Mouse (Mus musculus) heart, embryonic 15.5 days (tissue): ENCODE measurements around the gene Efcab6. TPM values are rescaled to one million over a fixed set of nuclear protein-coding genes. Genes with fewer than 3 reads are reported as not detected.

Experiments used
- ATAC-seq: fragments of 200-750 bp; cut with Nextera tagmentation; replicated peaks from 2 replicates; pipeline ENCODE4 v1.8.0; 2017; ENCODE audit warnings: low read depth, moderate TSS enrichment; ENCODE audit not compliant: insufficient number of reproducible peaks, insufficient read depth, low FRiP score
- H3K27ac ChIP-seq: fragments of 300-500 bp; sonication (generic); 2 replicates; pipeline ENCODE4 v1.5.1; 2015; ENCODE audit warnings: mild to moderate bottlenecking, inconsistent platforms
- H3K27me3 ChIP-seq: fragments of 300-500 bp; sonication (generic); 2 replicates; pipeline ENCODE4 v1.6.1; 2015; ENCODE audit warnings: inconsistent platforms
- H3K36me3 ChIP-seq: fragments of 300-500 bp; sonication (generic); 2 replicates; pipeline ENCODE4 v1.6.1; 2015; ENCODE audit warnings: mild to moderate bottlenecking, inconsistent platforms
- H3K4me1 ChIP-seq: fragments of 300-500 bp; sonication (generic); replicated peaks from 2 replicates; pipeline ENCODE4 v1.6.1; 2015; ENCODE audit warnings: inconsistent platforms
- H3K4me2 ChIP-seq: fragments of 300-500 bp; sonication (generic); 2 replicates; pipeline ENCODE4 v1.6.1; 2015; ENCODE audit warnings: inconsistent platforms, mild to moderate bottlenecking, moderate library complexity
- H3K4me3 ChIP-seq: fragments of 300-500 bp; sonication (generic); 2 replicates; pipeline ENCODE4 v1.5.1; 2015; ENCODE audit warnings: mild to moderate bottlenecking, inconsistent platforms
- H3K9ac ChIP-seq: fragments of 300-500 bp; sonication (generic); 2 replicates; pipeline ENCODE4 v1.6.1; 2015; ENCODE audit warnings: mild to moderate bottlenecking, inconsistent platforms
- H3K9me3 ChIP-seq: fragments of 300-500 bp; sonication (generic); replicated peaks from 2 replicates; pipeline ENCODE4 v1.6.1; 2016; ENCODE audit warnings: inconsistent platforms
- WGBS: fragments of 180-500 bp; shearing (Covaris S2); methylation state at CpG from one replicate; pipeline ENCODE4 v1.1.7; 2015; ENCODE audit warnings: mixed read lengths; 5-methylcytosine and 5-hydroxymethylcytosine counted together
- polyA plus RNA-seq: library from polyadenylated mRNA; unstranded; fragments of >200 nt; fragmentation: Nextera tagmentation; extraction: Ambion mirVana; gene quantifications from 2 replicates; pipeline ENCODE4 v1.2.1, GENCODE M21; 2015

The Efcab6 gene
- polyA plus RNA-seq, 1 experiment from 2014 or later: 0.24 TPM

DNA sequence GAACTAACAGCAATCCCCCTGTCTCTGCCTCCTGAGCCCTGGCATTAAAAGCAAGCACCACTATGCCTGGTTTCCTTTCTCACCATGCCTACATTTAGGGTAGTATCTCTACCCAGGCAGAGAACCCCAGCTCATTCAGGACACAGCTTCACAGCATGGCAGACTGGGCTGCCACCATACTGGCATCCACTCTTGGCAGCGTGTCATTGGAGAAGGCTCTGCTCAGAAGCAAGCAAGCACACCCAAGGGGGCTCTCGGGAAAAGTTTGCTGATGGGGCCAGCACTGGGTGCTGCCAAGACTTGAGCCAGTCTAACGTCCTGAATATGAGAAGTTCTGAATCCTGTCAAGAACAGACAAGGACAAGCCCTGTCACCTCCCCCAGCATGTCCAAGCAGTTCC lies 66.1 kb downstream of the Efcab6 start:
- H3K27me3 ChIP-seq: peaks cover 54% of the 10 kb centered on the region
- no peaks in the 10 kb centered on the region for H3K9me3 ChIP-seq
- no peaks in the 10 kb centered on the region for H3K4me1 ChIP-seq
- no peaks in the 10 kb centered on the region for H3K36me3 ChIP-seq
- H3K4me3 ChIP-seq: no peak overlapping the region
- 62% methylated on average over 3 of the region's 3 CpGs for WGBS
- no peak overlapping the region for H3K9ac ChIP-seq
- no peak overlapping the region for H3K4me2 ChIP-seq
- no peak overlapping the region for H3K27ac ChIP-seq
- ATAC-seq: no peak

DNA sequence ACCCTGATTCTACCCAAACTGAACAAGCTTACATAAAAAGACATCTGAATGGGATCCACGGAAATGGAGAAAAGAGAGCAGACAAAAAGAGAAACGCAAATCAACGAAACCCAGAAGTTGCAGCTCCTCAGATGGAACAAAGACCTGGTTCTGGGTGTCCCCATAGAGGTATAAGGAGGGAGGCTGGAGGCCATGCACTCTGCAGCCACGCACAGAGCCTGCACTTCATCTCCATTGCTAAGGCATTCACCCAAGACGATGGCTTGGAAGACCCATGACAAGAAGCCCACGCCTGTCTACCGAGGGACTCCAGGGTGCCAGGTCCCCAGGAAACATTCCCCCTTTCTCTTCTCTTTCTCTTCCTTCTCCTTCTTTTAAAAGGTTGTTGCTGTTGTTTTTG lies 66.6 kb downstream of the Efcab6 start:
- no peaks in the 10 kb centered on the region for H3K36me3 ChIP-seq
- no peak overlapping the region for H3K4me2 ChIP-seq
- no peak overlapping the region for H3K27ac ChIP-seq
- H3K9me3 ChIP-seq: no peaks in the 10 kb centered on the region
- no peak overlapping the region for H3K9ac ChIP-seq
- H3K27me3 ChIP-seq: peaks cover 54% of the 10 kb centered on the region
- 54% methylated on average over 7 of the region's 7 CpGs for WGBS
- H3K4me3 ChIP-seq: no peak overlapping the region
- no peak for ATAC-seq
- H3K4me1 ChIP-seq: no peaks in the 10 kb centered on the region

DNA sequence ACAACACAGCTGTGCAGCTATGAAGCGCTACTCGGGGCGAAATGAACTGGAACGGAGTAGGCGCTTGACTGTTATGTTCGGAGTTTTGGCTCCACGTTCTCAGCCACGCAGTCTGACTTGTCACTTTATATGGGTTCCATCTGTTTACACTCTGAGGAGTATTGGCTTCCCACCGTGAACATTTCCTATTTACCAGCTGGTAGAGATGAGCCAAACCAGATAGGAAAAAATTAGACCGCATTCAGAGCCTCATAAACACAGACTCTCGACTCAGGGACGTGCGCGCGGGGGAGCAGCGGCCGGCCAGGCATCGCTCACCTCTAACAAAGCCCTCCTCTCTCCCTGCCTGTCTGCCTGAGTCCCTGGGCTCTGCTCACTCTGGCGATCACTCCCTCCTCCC lies 67.1 kb downstream of the Efcab6 start:
- 14% methylated on average over 19 of the region's 19 CpGs for WGBS
- Histone ChIP-seq H3K36me3 (no peaks in the 10 kb centered on the region), H3K9me3 (no peaks in the 10 kb centered on the region), H3K9ac (no peak overlapping the region), H3K4me2 (no peak overlapping the region), H3K27ac (no peak overlapping the region), H3K4me1 (no peaks in the 10 kb centered on the region), H3K27me3 (peaks cover 55% of the 10 kb centered on the region), H3K4me3 (no peak overlapping the region)
- ATAC-seq: 0 out of 2 replicates have a peak, but pooled peaks have one; percentile 56

DNA sequence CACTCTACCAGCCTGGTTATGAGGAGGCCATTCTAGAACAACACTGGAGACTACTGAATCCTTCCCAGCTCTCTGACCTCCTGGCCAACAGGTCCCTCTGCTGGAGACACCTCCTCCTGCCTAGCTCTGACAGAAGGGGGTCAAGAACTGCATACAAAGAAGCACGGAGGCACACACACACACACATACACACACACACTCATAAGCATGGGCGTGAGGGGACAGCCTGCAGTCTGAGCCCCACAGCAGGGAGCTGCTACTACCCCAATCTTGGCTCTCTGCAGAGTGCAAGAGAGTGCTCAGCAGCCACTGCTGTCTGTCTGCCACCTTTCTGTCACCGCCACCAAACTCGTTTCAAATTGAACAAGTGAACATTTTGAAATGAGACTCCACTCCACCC lies 67.6 kb downstream of the Efcab6 start:
- Histone ChIP-seq H3K36me3 (no peaks in the 10 kb centered on the region), H3K4me1 (no peaks in the 10 kb centered on the region), H3K9me3 (no peaks in the 10 kb centered on the region), H3K27ac (0 out of 2 replicates have a peak overlapping the region, but pooled peaks have one; percentile 6), H3K4me2 (no peak overlapping the region), H3K9ac (no peak overlapping the region), H3K4me3 (no peak overlapping the region), H3K27me3 (peaks cover 61% of the 10 kb centered on the region)
- ATAC-seq: peak; percentile 65
- 14% methylated on average over 4 of the region's 4 CpGs for WGBS

DNA sequence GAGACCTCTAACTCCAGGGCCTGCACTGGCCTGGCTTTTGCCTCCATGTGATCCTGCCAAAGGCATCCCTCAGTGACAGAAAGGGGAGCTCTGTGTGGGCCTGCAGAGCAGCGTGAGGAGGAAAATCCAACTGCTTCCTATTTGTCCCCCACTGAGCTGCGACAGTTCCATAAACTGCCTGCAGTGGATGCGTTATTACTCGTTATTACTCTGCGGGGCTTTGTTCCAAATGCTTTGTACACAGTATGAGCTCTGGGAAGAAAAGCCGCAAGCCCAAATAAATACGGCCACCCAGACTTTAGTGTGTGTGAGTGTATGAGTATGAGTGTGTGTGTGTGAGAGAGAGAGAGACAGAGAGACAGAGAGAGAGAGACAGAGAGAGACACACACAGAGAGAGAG lies 68.3 kb downstream of the Efcab6 start:
- Histone ChIP-seq H3K9ac (no peak overlapping the region), H3K4me1 (peaks cover under 1% of the 10 kb centered on the region; the same call in 1 of the 2 replicates), H3K27ac (no peak overlapping the region), H3K36me3 (no peaks in the 10 kb centered on the region), H3K4me2 (no peak overlapping the region), H3K9me3 (no peaks in the 10 kb centered on the region), H3K4me3 (no peak overlapping the region), H3K27me3 (peaks cover 64% of the 10 kb centered on the region)
- 77% methylated on average over 7 of the region's 7 CpGs for WGBS
- ATAC-seq: no peak

DNA sequence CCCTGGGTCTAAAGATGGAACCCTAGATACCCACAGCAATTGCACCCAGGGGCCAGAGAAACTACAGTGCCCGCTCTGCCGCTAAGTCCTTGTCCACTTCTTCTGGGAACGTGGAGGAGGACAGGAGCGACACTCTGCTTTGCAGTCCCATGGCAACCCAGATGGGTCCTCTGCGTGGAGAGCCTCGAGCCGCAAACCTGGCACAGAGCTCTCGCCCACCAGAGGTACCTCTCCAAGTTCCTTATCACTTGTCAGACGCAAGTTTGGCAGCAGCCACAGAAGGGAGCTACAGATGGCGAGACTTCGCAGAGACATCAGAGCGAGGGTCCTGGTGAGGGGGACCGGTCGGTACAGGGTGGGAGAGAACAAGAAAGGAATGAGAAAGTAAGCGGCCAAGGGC lies 73.0 kb downstream of the Efcab6 start:
- H3K9me3 ChIP-seq: no peaks in the 10 kb centered on the region
- no peak overlapping the region for H3K9ac ChIP-seq
- H3K27me3 ChIP-seq: peaks cover 42% of the 10 kb centered on the region
- no peak overlapping the region for H3K4me3 ChIP-seq
- no peak overlapping the region for H3K27ac ChIP-seq
- no peak for ATAC-seq
- H3K4me1 ChIP-seq: peaks cover 14% of the 10 kb centered on the region
- WGBS: 60% methylated on average over 15 of the region's 15 CpGs
- H3K36me3 ChIP-seq: no peaks in the 10 kb centered on the region
- H3K4me2 ChIP-seq: no peak overlapping the region

DNA sequence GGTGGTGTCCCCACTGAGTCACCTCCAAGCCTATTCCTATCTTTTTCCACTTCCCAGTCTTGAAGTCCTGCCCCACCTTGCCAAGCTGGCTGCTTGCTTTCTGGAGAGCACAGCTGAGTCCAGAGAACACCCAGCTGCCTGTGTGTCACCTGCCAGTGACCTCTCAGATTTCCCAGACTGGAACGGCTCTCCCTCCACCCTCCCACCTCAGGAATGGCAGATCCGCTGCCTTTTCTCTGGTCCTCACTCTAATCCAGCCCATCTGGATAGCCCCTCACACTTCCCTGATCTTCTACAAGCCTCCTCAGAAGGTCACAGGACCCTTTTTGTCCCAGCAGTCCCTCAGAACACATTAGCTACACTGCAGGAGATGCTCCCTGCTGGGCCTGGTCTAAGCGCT lies 73.7 kb downstream of the Efcab6 start:
- Histone ChIP-seq H3K27ac (no peak overlapping the region), H3K4me2 (no peak overlapping the region), H3K4me1 (peaks cover 14% of the 10 kb centered on the region), H3K36me3 (no peaks in the 10 kb centered on the region), H3K4me3 (no peak overlapping the region), H3K9me3 (no peaks in the 10 kb centered on the region), H3K9ac (no peak overlapping the region), H3K27me3 (peaks cover 37% of the 10 kb centered on the region)
- no peak for ATAC-seq
- WGBS: 6% methylated on average over 3 of the region's 3 CpGs

DNA sequence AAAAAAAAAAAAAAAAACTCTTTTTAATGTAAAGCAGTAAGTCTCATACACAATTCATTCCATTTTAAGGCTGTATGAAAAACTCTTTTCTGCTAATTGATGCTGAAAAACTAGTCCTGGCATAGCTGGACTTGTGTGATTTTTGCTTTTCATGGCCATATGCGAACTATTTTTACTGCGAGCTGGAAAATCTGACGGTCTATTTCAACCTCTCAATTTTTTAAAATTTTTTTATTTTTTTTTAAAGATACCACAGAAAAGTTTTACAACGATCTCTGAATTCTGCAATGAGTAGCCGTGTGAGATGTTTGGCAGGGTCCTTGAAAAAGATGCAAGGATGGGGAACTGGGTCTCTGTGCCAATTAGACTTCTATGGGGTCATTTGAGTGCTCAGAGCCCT lies 75.9 kb downstream of the Efcab6 start:
- H3K4me3 ChIP-seq: no peak overlapping the region
- no peak overlapping the region for H3K27ac ChIP-seq
- H3K9ac ChIP-seq: no peak overlapping the region
- no peak overlapping the region for H3K4me2 ChIP-seq
- 89% methylated on average over 5 of the region's 5 CpGs for WGBS
- H3K36me3 ChIP-seq: no peaks in the 10 kb centered on the region
- H3K9me3 ChIP-seq: no peaks in the 10 kb centered on the region
- ATAC-seq: no peak
- H3K27me3 ChIP-seq: peaks cover 27% of the 10 kb centered on the region
- peaks cover 14% of the 10 kb centered on the region for H3K4me1 ChIP-seq

DNA sequence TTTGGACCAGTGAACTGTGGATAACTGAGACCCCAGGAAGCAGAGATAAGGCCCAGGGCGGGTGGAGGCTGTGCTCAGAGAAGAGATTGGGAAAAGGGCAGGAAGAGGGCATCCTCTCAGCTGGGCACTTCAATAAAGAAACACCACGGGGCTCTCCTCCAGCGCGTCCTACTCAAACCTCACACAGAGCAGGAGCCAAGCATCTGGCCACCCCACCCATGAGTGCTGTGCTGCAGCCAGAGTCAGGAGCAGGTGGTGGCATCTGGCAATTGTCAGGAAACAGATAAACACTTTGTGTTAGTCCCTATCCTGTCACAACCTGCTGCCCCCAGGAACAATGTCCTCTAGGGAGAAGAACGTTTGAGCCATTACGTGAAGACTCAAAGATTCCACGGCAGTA lies 77.1 kb downstream of the Efcab6 start:
- no peak for ATAC-seq
- H3K36me3 ChIP-seq: no peaks in the 10 kb centered on the region
- H3K4me3 ChIP-seq: no peak overlapping the region

DNA sequence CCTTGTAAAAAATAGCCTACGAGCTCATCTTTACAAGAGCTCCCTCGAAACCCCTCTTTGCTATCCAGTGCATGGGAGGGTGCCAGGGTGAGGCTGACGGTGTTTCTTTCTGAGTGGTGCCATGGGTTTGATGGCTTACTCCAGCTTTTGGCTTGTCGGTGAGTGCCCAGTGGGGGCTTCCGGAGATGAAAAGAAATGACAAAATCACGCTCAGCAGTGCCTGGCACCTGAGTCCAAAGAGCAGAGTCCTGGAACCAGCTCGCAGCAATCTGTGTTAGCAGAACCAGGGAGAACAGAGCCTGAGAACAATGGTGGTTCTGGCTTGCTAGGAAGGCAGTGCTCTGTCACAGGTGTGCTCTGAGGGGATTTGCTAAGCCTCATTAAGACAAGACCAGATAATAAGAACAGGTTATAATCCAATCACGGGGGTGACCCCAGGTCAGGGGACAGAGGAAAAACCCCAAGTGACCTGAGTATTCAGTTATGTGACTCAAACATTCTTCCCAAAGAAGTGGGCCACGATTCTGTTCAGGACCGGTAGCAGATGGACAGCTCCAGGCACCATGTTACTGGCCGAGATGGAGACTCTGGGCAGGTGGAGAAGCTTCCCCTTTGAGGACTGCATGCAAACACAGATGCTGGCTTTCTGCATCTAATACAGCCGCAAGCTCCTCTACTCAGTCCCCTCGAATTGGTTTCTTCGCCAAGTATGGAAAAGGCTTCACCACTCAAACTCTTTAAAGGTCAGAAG lies 82.8 kb downstream of the Efcab6 start:
- ATAC-seq: no peak
- Histone ChIP-seq H3K9me3 (no peaks in the 10 kb centered on the region), H3K4me2 (no peak overlapping the region), H3K4me3 (no peak overlapping the region), H3K36me3 (no peaks in the 10 kb centered on the region), H3K27ac (no peak overlapping the region), H3K27me3 (peaks cover 18% of the 10 kb centered on the region), H3K4me1 (no peaks in the 10 kb centered on the region), H3K9ac (no peak overlapping the region)
- 61% methylated on average over 14 of the region's 14 CpGs for WGBS

More for the DNA sequence above, 77.1 kb downstream of the Efcab6 start:
- no peak overlapping the region for H3K27ac ChIP-seq
- H3K4me2 ChIP-seq: no peak overlapping the region
- H3K27me3 ChIP-seq: peaks cover 26% of the 10 kb centered on the region
- WGBS: 12% methylated on average over 7 of the region's 7 CpGs
- peaks cover 14% of the 10 kb centered on the region for H3K4me1 ChIP-seq
- no peak overlapping the region for H3K9ac ChIP-seq
- no peaks in the 10 kb centered on the region for H3K9me3 ChIP-seq

DNA sequence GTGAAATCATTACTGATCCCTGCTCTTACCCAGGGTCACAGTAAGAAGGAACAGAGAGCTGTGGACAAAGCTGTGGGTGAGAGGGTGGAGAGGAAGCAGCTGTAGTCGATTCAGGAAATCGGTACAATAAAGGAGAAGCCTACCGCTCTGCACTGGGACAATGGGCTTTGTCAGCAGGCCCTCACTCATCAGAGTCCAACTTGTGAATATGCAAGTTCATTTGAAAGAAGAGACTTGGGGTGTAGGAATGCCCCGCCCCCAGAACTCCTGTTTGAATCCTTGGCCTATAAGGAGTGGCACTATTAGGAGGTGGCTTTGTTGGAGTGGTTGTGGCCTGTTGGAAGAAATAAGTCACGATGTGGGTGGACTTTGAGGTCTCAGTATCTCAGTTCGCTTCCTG lies 86.3 kb downstream of the Efcab6 start:
- Histone ChIP-seq H3K9me3 (no peaks in the 10 kb centered on the region), H3K4me2 (no peak overlapping the region), H3K4me3 (no peak overlapping the region), H3K36me3 (no peaks in the 10 kb centered on the region), H3K27me3 (peaks cover 29% of the 10 kb centered on the region), H3K4me1 (no peaks in the 10 kb centered on the region), H3K27ac (no peak overlapping the region), H3K9ac (no peak overlapping the region)
- WGBS: 68% methylated on average over 6 of the region's 6 CpGs
- ATAC-seq: no peak

DNA sequence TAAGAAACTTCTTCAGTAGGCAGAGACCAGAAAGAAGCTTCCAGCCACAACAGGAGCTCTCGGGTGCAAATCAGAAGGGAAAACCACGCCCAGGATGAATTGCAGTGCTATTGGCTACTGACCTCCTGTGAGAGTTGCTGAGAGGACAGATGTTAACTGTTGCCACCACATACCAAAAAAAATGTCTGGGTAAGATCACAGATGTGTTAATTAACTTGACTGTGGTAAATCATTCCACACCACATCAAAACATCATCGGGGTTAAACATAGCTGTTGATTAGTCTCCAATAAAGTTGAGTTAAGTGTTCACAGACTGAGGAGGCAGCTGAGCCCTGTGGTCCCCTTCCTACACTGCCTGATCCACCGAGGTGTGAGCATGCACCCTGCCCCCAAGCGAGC lies 88.1 kb downstream of the Efcab6 start:
- Histone ChIP-seq H3K36me3 (no peaks in the 10 kb centered on the region), H3K4me2 (no peak overlapping the region), H3K9me3 (no peaks in the 10 kb centered on the region), H3K4me3 (no peak overlapping the region), H3K27me3 (peaks cover 25% of the 10 kb centered on the region), H3K9ac (no peak overlapping the region), H3K27ac (no peak overlapping the region), H3K4me1 (no peaks in the 10 kb centered on the region; the same call in 1 of the 2 replicates)
- no peak for ATAC-seq
- WGBS: 14% methylated on average over 5 of the region's 5 CpGs
